Mouse (Mus musculus) kidney, embryonic 15.5 days (tissue): ENCODE measurements around the gene Slc39a11. TPM values are rescaled to one million over a fixed set of nuclear protein-coding genes. Genes with fewer than 3 reads are reported as not detected.

Experiments used
- ATAC-seq: fragments of 200-750 bp; cut with Nextera tagmentation; replicated peaks from 2 replicates; pipeline ENCODE4 v1.8.0; 2017; ENCODE audit warnings: moderate TSS enrichment; ENCODE audit not compliant: low FRiP score
- H3K27ac ChIP-seq: fragments of 300-500 bp; sonication (generic); 2 replicates; pipeline ENCODE4 v1.5.1; 2015; ENCODE audit warnings: mild to moderate bottlenecking, inconsistent platforms
- H3K27me3 ChIP-seq: fragments of 300-500 bp; sonication (generic); 2 replicates; pipeline ENCODE4 v1.6.1; 2015; ENCODE audit warnings: inconsistent platforms
- H3K36me3 ChIP-seq: fragments of 300-500 bp; sonication (generic); 2 replicates; pipeline ENCODE4 v1.6.1; 2015; ENCODE audit warnings: inconsistent platforms
- H3K4me1 ChIP-seq: fragments of 300-500 bp; sonication (generic); 2 replicates; pipeline ENCODE4 v1.6.1; 2015; ENCODE audit warnings: inconsistent platforms
- H3K4me2 ChIP-seq: fragments of 300-500 bp; sonication (generic); 2 replicates; pipeline ENCODE4 v1.6.1; 2015; ENCODE audit warnings: moderate library complexity, mild to moderate bottlenecking, inconsistent platforms
- H3K4me3 ChIP-seq: fragments of 300-500 bp; sonication (generic); replicated peaks from 2 replicates; pipeline ENCODE4 v1.5.1; 2015; ENCODE audit warnings: mild to moderate bottlenecking, inconsistent platforms
- H3K9ac ChIP-seq: fragments of 300-500 bp; sonication (generic); 2 replicates; pipeline ENCODE4 v1.6.1; 2015; ENCODE audit warnings: mild to moderate bottlenecking, inconsistent platforms
- H3K9me3 ChIP-seq: fragments of 300-500 bp; sonication (generic); replicated peaks from 2 replicates; pipeline ENCODE4 v1.6.1; 2016; ENCODE audit warnings: inconsistent platforms
- WGBS: fragments of 180-500 bp; shearing (Covaris S2); methylation state at CpG from one replicate; pipeline ENCODE4 v1.1.7; 2015; ENCODE audit warnings: mixed read lengths; 5-methylcytosine and 5-hydroxymethylcytosine counted together
- polyA plus RNA-seq: library from polyadenylated mRNA; unstranded; fragments of >200 nt; fragmentation: Nextera tagmentation; extraction: Ambion mirVana; gene quantifications from 2 replicates; pipeline ENCODE4 v1.2.1, GENCODE M21; 2015

Slc39a11 gene
- polyA plus RNA-seq, 1 experiment from 2014 or later = 22.2 TPM

- H3K36me3 ChIP-seq = no peaks in the 10 kb centered on the region
- no peak overlapping the region for H3K9ac ChIP-seq
- H3K4me1 ChIP-seq = peaks cover 24% of the 10 kb centered on the region
- no peak overlapping the region for H3K4me3 ChIP-seq
- H3K27me3 ChIP-seq = no peaks in the 10 kb centered on the region; the same call in 1 of the 2 replicates
- 68% methylated on average over 10 of the region's 10 CpGs for WGBS
- peak overlapping the region; percentile 37 for H3K4me2 ChIP-seq
- ATAC-seq = no peak
- H3K9me3 ChIP-seq = no peaks in the 10 kb centered on the region; the same call in 1 of the 2 replicates
- 0 out of 2 replicates have a peak overlapping the region, but pooled peaks have one; percentile 51 for H3K27ac ChIP-seq
These were observed 38.7 kb downstream of the Slc39a11 start for GRCm38 (mm10) chr11:113611112-113611646.

DNA sequence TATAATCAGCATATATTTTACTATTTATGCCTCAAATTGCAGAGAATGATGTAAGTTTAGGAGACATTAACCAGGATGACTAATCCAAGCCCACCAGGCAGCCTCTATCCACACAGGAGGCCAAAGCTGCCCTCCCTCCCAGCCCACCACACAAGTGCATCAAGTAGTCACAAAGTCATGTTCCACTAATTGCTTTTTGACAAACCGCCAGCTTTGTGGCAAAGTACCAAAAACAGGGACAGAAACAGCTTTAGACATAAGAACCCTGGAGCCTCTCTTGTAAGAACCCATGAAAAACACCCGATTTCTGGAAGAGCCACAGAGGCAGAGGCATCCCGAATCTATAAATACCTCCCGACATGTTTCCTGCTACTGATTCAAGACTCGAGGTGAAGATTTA lies 39.6 kb downstream of the Slc39a11 start:
- no peak overlapping the region for H3K9ac ChIP-seq

GRCm38 (mm10) chr11:113609581-113609980 lies 40.3 kb downstream of the Slc39a11 start:
- 69% methylated on average over 5 of the region's 5 CpGs for WGBS

More for the DNA sequence above, 39.6 kb downstream of the Slc39a11 start:
- H3K4me1 ChIP-seq = peaks cover 24% of the 10 kb centered on the region
- ATAC-seq = no peak
- no peaks in the 10 kb centered on the region for H3K36me3 ChIP-seq
- 34% methylated on average over 5 of the region's 5 CpGs for WGBS
- 0 out of 2 replicates have a peak overlapping the region, but pooled peaks have one; percentile 28 for H3K27ac ChIP-seq
- no peak overlapping the region for H3K4me3 ChIP-seq
- no peaks in the 10 kb centered on the region; the same call in 1 of the 2 replicates for H3K27me3 ChIP-seq
- H3K4me2 ChIP-seq = no peak overlapping the region
- H3K9me3 ChIP-seq = no peaks in the 10 kb centered on the region; the same call in 1 of the 2 replicates

DNA sequence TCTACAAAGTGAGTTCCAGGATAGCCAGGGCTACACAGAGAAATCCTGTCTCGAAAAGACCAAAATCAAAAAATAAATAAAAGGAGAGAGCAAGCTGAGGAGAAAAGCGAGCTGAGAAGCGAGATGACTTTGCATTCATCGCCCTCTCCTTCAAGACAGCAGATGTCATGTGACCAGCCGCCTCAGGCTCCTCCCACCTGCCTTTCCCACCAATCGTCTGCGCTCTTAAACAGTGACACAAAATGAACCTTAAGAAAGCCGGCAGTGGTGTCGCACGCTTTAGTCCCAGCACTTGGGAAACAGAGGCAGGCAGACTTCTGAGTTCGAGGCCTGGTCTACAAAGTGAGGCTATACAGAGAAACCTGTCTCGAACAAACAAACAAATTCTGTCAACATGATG lies 42.3 kb downstream of the Slc39a11 start:
- WGBS = 97% methylated on average over 12 of the region's 12 CpGs
- no peak overlapping the region for H3K27ac ChIP-seq
- H3K4me3 ChIP-seq = no peak overlapping the region
- H3K9ac ChIP-seq = no peak overlapping the region
- no peak for ATAC-seq
- H3K4me2 ChIP-seq = no peak overlapping the region
- no peaks in the 10 kb centered on the region for H3K36me3 ChIP-seq
- no peaks in the 10 kb centered on the region for H3K27me3 ChIP-seq
- peaks cover 28% of the 10 kb centered on the region for H3K4me1 ChIP-seq
- no peaks in the 10 kb centered on the region; the same call in 1 of the 2 replicates for H3K9me3 ChIP-seq

More at GRCm38 (mm10) chr11:113609581-113609980, 40.3 kb downstream of the Slc39a11 start:
- Histone ChIP-seq H3K4me2 (no peak overlapping the region), H3K27me3 (no peaks in the 10 kb centered on the region; the same call in 1 of the 2 replicates), H3K4me1 (peaks cover 24% of the 10 kb centered on the region), H3K36me3 (no peaks in the 10 kb centered on the region), H3K9ac (no peak overlapping the region), H3K9me3 (no peaks in the 10 kb centered on the region; the same call in 1 of the 2 replicates), H3K4me3 (no peak overlapping the region), H3K27ac (no peak overlapping the region)
- no peak for ATAC-seq

DNA sequence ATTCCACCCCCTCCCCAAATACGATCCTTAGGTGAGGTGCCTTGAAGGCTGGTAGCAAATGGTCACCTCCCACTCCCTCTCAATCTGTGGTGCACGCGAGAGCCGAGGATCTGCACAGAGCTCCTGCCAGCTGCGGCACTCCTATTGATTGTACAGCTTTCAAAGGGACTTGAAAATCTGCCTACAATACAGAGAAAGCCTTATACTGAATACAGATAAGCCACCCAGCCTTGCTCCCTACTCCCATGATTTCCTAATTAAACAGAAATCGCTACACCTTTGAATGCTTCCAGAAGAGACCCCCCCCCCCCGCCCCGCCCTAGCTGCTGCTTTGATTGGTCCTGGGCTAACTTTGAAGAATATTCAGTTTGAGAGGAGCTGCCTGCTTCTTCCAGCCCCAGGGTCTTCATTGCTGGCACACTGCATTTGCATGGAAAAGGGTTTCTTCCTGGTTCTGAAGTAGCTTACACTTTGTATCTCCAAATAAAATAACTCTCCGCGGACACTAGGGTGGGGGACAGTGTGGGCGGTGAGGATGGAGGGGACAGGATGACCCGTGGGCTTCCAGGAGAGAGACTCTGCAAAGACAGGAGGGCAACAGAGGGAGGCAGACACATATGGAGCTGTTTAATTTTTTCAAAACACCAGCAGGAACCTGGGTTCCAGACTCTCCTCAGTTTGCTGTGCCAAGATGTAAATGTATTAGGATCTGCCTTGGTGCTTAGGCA lies 48.1 kb downstream of the Slc39a11 start:
- no peak overlapping the region for H3K9ac ChIP-seq
- no peak overlapping the region for H3K27ac ChIP-seq
- no peak for ATAC-seq
- 61% methylated on average over 12 of the region's 12 CpGs for WGBS
- no peaks in the 10 kb centered on the region for H3K9me3 ChIP-seq
- no peaks in the 10 kb centered on the region for H3K27me3 ChIP-seq
- H3K36me3 ChIP-seq = no peaks in the 10 kb centered on the region
- H3K4me1 ChIP-seq = 0 out of 2 replicates have a peak, but pooled peaks cover 10% of the 10 kb centered on the region
- no peak overlapping the region for H3K4me2 ChIP-seq
- H3K4me3 ChIP-seq = no peak overlapping the region

- 71% methylated on average over 18 of the region's 18 CpGs for WGBS
- ATAC-seq = no peak
- H3K27ac ChIP-seq = no peak overlapping the region
These were observed 49.2 kb downstream of the Slc39a11 start for GRCm38 (mm10) chr11:113600526-113601245.

DNA sequence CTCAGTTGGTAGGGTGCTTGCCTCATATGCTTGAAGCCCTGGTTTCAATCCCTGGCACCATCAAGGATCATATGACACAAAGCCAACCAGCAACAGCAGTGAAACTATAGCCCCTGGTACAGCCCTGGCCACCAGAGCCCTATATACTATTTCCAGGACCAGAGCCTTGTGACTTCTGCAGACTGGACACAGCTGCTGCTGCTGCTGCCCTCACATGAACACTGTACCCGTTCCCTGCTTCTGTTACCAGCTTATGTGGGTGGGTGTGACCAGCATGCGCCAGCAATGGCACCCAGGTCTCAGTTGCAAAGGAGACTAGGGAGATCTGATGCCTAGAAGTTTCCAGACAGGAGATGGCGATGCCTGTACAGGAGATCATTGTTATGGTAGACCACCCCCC lies 52.2 kb downstream of the Slc39a11 start:
- H3K4me1 ChIP-seq = 0 out of 2 replicates have a peak, but pooled peaks cover 6% of the 10 kb centered on the region
- no peak overlapping the region for H3K9ac ChIP-seq
- no peak for ATAC-seq
- no peak overlapping the region for H3K27ac ChIP-seq
- H3K9me3 ChIP-seq = no peaks in the 10 kb centered on the region
- H3K4me2 ChIP-seq = no peak overlapping the region
- 79% methylated on average over 3 of the region's 3 CpGs for WGBS
- no peaks in the 10 kb centered on the region for H3K27me3 ChIP-seq
- no peak overlapping the region for H3K4me3 ChIP-seq
- H3K36me3 ChIP-seq = no peaks in the 10 kb centered on the region

More at GRCm38 (mm10) chr11:113600526-113601245, 49.2 kb downstream of the Slc39a11 start:
- Histone ChIP-seq H3K27me3 (no peaks in the 10 kb centered on the region), H3K4me1 (0 out of 2 replicates have a peak, but pooled peaks cover 10% of the 10 kb centered on the region), H3K9ac (no peak overlapping the region), H3K9me3 (no peaks in the 10 kb centered on the region), H3K4me3 (no peak overlapping the region), H3K4me2 (no peak overlapping the region), H3K36me3 (no peaks in the 10 kb centered on the region)

DNA sequence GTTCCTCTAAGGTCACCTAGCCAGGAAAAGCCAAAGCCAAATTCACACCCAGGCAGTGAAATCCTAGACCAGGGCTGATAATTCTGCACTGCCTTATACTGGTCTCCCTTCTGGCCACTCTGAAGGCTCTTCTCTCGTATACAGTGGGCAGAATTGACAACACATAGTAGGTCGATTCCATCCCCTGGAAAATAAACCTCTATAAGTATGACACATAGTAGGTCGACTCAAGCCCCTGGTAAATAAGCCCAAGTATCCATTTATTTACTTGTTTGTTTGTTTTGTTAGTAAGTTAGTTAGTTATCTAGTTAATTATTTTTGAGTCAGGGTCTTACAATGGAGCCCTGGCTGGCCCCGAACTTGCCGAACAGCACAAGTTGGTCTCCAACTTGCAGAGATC lies 54.7 kb downstream of the Slc39a11 start:
- no peak for ATAC-seq
- Histone ChIP-seq H3K27me3 (no peaks in the 10 kb centered on the region), H3K36me3 (no peaks in the 10 kb centered on the region), H3K4me3 (no peak overlapping the region), H3K9ac (no peak overlapping the region), H3K9me3 (no peaks in the 10 kb centered on the region), H3K4me2 (no peak overlapping the region), H3K4me1 (no peaks in the 10 kb centered on the region), H3K27ac (no peak overlapping the region)
- 85% methylated on average over 5 of the region's 5 CpGs for WGBS

DNA sequence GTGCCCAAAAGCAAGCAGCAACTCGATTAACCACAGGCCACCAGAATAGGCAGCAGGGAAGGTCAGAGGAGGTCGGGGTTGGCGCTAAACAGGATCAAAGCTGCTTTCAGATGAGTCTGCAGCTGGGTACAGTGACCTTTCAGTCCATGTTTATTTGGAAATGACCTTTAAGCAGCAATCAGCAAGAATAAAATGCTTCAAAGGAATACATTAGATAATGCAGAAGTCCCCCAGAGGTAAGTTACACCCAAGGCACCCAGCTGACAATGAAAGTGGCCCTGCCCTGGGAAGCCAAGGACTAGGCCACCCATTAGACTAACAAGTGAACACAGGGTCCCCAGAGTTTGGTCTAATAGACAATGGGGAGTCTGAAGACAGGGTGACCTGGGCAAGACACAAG lies 60.9 kb downstream of the Slc39a11 start:
- no peaks in the 10 kb centered on the region for H3K36me3 ChIP-seq
- H3K4me3 ChIP-seq = no peak overlapping the region
- no peak overlapping the region for H3K27ac ChIP-seq
- no peak overlapping the region for H3K4me2 ChIP-seq
- no peak for ATAC-seq
- 52% methylated on average over 3 of the region's 3 CpGs for WGBS
- H3K4me1 ChIP-seq = 0 out of 2 replicates have a peak, but pooled peaks cover 3% of the 10 kb centered on the region
- no peaks in the 10 kb centered on the region for H3K27me3 ChIP-seq
- no peak overlapping the region for H3K9ac ChIP-seq
- no peaks in the 10 kb centered on the region for H3K9me3 ChIP-seq

DNA sequence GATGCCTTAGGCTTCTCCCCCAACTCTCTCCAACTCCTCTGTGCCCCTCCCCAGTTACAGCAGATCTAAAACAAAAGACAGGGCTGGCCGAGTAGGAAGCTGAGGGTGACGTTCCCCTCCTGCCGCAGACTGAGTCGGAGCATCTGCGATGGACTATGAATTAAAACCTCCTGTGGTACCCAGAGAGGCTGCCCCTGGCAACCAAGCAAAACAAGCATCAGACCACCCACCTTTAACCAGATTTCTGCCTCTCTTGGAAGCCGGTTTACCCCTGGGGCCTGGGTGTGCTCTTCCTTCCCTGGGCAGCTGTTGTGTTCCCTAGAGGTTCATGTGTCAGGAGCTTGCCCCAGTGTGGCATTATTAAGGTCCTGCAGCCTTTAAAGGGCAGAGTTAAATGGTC lies 63.5 kb downstream of the Slc39a11 start:
- WGBS = 62% methylated on average over 6 of the region's 6 CpGs
- H3K36me3 ChIP-seq = no peaks in the 10 kb centered on the region
- 0 out of 2 replicates have a peak, but pooled peaks cover 4% of the 10 kb centered on the region for H3K4me1 ChIP-seq
- H3K27ac ChIP-seq = no peak overlapping the region
- no peak overlapping the region for H3K9ac ChIP-seq
- no peak overlapping the region for H3K4me2 ChIP-seq
- ATAC-seq = no peak
- H3K4me3 ChIP-seq = no peak overlapping the region
- no peaks in the 10 kb centered on the region for H3K9me3 ChIP-seq
- no peaks in the 10 kb centered on the region for H3K27me3 ChIP-seq

DNA sequence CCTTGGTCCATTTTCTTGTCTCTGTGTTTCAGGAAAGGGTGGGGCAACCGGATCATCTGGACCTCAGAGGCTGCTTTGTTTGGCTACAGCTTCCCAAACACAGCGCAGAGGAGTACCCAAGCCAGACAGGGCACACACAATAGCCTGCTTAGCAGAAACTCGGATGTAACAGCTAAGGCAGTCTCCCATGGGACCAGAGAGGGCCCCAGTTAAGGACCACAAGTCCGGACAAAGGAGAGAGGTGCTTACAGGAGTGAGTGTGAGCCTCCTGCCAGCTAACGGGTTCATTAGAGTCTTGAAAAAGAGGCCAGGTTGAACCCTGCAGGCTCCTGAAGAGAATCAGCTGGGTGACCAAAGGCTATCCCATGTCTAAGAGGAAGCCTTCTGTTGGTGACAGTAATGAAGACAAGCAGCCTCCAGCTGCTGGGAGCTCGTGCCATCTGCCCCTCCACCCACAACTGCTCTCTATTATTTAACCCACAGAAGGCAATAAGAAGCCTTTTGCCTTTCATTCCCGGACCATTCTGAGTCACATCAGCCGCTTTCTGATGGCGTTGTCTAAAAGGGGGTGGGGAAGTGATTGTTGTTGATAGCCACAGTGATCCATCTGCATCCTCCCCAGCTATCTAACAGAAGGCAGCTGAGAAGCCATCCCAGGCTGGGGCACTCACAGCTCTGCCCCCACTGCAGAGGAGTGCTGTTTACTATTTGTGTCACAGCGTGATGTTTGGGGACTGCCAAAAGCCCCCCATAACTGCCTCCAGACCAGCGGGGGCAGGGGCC lies 65.8 kb downstream of the Slc39a11 start:
- Histone ChIP-seq H3K27ac (no peak overlapping the region), H3K9me3 (no peaks in the 10 kb centered on the region), H3K36me3 (no peaks in the 10 kb centered on the region), H3K27me3 (no peaks in the 10 kb centered on the region), H3K9ac (no peak overlapping the region), H3K4me1 (0 out of 2 replicates have a peak, but pooled peaks cover 4% of the 10 kb centered on the region), H3K4me2 (no peak overlapping the region), H3K4me3 (no peak overlapping the region)
- no peak for ATAC-seq
- WGBS = 45% methylated on average over 11 of the region's 11 CpGs
